Mouse (Mus musculus) subcutaneous adipose tissue, adult 2 months (tissue): Measurements from ENCODE around the gene Rpn1. TPM values are rescaled to one million over a fixed set of nuclear protein-coding genes. Genes with fewer than 3 reads are reported as not detected.

ENCODE experiments used
- polyA plus RNA-seq: library from polyadenylated mRNA; depleted of rRNA; stranded (reverse); fragments of >200 nt; gene quantifications from 2 replicates; pipeline ENCODE4 v1.2.3, GENCODE M21; 2012; ENCODE audit warnings: low replicate concordance; rRNA removed

Gene Rpn1
- 97.4 and 252 TPM in 2 replicates for polyA plus RNA-seq

DNA sequence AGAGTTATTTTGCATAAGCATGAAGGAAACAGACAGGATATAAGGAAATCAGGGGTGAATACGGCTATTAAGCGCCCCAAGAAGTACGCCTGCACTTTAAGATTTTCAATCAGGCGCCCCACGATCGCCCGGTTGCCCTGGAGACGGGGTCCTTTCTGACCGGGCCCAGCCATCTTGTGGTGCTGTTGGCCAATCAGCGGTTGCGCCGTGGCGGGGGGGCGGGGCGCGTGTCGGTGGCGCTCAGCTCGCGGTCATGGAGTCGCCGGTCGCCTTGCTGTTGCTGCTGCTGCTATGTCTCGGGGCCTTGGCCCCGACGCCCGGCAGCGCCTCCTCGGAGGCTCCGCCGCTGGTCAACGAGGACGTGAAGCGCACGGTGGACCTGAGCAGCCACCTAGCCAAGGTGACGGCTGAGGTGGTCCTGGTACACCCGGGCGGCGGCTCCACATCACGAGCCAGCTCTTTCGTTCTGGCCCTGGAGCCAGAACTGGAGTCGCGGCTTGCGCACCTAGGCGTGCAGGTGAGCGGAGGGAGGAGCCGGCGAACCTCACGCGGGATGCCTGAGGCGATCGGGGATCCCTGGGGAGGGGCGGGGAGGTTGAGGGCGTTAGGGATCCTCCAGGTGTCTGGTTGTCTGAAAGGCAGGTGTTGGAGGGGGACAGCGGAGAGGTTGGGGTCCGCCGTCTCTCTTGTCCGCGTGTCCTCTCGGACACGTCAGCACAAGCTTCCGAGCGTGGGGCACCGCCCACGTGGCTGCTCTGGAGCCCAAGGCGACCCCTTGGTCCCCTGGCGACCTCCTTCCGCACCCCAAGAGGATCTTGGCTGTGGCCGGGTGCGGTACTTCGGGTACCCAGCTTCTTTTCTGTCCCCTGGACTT is at the start of gene Rpn1:
Gene Rpn1 (plus strand): TSS at position 205 of the 874 bp plus-strand sequence.

DNA sequence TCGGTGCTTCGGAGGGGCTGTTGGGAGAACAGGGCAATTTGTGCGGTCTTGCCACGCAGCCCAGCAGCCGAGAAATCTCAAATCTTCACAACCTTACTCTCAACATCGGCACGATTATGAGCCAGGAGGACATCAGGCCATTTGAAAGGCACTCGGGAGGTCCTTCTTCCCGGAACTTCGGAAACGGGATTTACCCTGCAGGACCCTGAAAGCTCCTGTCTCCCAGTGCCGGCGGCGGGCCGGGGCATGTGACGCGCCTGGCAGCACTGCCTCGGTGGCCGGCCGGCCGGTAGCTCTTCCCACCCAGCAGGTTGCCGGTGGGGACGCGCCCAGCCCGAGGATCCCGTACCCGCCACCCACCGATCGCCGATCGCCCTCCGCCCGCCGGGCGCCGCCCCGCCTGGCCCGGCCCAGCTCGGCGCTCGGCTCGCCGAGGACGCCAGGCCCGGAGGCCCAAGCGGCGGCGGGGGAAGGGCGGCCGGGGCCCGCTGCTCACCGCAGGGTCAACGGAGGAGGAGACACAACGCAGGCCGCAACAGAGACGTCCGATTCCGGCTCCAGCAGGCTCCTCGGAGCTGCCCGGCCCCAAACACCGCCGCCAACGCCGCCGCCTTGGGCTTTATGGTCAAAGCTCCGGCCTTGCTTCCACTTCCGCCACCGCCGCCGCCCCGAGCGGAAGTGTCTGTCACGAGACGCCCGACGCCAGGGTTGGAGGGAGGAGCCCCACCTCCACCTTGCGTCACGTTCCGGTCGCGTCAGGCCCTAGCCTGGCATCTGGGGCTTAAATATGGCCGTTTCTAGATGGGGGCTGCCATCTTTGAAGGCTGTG is 39.5 kb upstream of the Rpn1 start, which contains the start of gene Rab7:
Gene Rab7 (minus strand): TSS at position 694 of the 829 bp plus-strand sequence.

Other genes with a start within 250 kb of the Rpn1 start
- 0.96 TPM in 2 replicates for gene Gm45140, start 248.7 kb upstream of the Rpn1 start, polyA plus RNA-seq
- gene Isy1, start 245.7 kb upstream of the Rpn1 start, polyA plus RNA-seq: 19.5 and 37.6 TPM in 2 replicates
- 283 and 361 TPM in 2 replicates for gene Cnbp, start 233.4 kb upstream of the Rpn1 start, polyA plus RNA-seq
- gene Copg1, start 196.7 kb upstream of the Rpn1 start, polyA plus RNA-seq: 51.5 and 110 TPM in 2 replicates
- 24.3 and 32.6 TPM in 2 replicates for gene Hmces, start 170.5 kb upstream of the Rpn1 start, polyA plus RNA-seq
- gene H1fx, start 102.8 kb upstream of the Rpn1 start, polyA plus RNA-seq: 10.7 and 20.5 TPM in 2 replicates
- 266 and 279 TPM in 2 replicates for gene Rab7, start 39.2 kb upstream of the Rpn1 start, polyA plus RNA-seq
- gene Gata2, start 109.4 kb downstream of the Rpn1 start, polyA plus RNA-seq: 16.6 and 220 TPM in 2 replicates
- gene Dnajb8, start 137.8 kb downstream of the Rpn1 start, polyA plus RNA-seq: not detected in 2 replicates